Mouse (Mus musculus): ENCODE measurements at regions not wholly inside any gene's neighbourhood (a gene's known extent, or its start where the extent isn't known, plus 50 kb on each side); places are given as distances from the start of the nearest gene placed in this dataset.
A peak's percentile ranks its signal among the peaks of the same experiment; 100 is the strongest.

GRCm38 (mm10) chr6:75805223-75805622, 692.4 kb downstream of the Gm9008 start:
- 86% methylated on average over 4 of the region's 4 CpGs for WGBS
- H3K27ac ChIP-seq (replicated peaks), result no peak overlapping the region
- H3K36me3 ChIP-seq (replicated peaks), result no peaks in the 10 kb centered on the region

GRCm38 (mm10) chr6:75799993-75800392, 697.6 kb downstream of the Gm9008 start:
- H3K27ac ChIP-seq (replicated peaks), result no peak overlapping the region
- no peaks in the 10 kb centered on the region for H3K27me3 ChIP-seq (replicated peaks; ENCODE audit: low read depth, poor library complexity, severe bottlenecking)
- no peaks in the 10 kb centered on the region for H3K36me3 ChIP-seq (replicated peaks)
- 65% methylated on average over 3 of the region's 3 CpGs for WGBS
- no peaks in the 10 kb centered on the region for H3K9me3 ChIP-seq
- no peak overlapping the region for H3K4me3 ChIP-seq
- DNase-seq (ENCODE audit: low spot score), result no peak
- no peaks in the 10 kb centered on the region for H3K4me1 ChIP-seq

More at GRCm38 (mm10) chr6:75805223-75805622, 692.4 kb downstream of the Gm9008 start:
- no peaks in the 10 kb centered on the region for H3K27me3 ChIP-seq (replicated peaks; ENCODE audit: low read depth, poor library complexity, severe bottlenecking)
- H3K9me3 ChIP-seq, result no peaks in the 10 kb centered on the region
- no peaks in the 10 kb centered on the region for H3K4me1 ChIP-seq
- DNase-seq (ENCODE audit: low spot score), result no peak
- H3K4me3 ChIP-seq, result no peak overlapping the region

DNA sequence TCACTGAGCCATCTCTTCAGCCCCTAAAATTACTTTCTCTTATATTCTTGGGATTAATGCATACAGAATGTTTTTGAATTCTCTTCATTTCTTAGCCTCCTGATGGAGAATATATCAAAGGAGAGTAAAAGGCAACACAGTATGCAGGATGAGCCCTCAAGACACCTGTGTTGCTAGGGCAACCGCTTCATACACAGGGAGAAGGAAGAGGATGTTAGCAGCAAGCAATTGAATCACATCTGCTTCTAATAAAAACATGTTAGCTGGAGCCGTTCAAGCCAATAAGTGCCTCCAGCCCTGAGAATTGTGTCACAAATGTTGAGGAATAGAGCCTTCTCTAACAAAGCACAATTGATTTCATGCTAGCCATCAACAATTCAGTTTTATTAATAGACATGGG, 698.0 kb downstream of the Gm9008 start:
- no peaks in the 10 kb centered on the region for H3K9me3 ChIP-seq
- 48% methylated on average over 2 of the region's 2 CpGs for WGBS
- DNase-seq (ENCODE audit: low spot score), result peak; percentile 37
- no peaks in the 10 kb centered on the region for H3K4me1 ChIP-seq
- H3K4me3 ChIP-seq, result no peak overlapping the region
- no peak overlapping the region for H3K27ac ChIP-seq (replicated peaks)
- no peaks in the 10 kb centered on the region for H3K36me3 ChIP-seq (replicated peaks)
- H3K27me3 ChIP-seq (replicated peaks; ENCODE audit: low read depth, poor library complexity, severe bottlenecking), result no peaks in the 10 kb centered on the region

DNA sequence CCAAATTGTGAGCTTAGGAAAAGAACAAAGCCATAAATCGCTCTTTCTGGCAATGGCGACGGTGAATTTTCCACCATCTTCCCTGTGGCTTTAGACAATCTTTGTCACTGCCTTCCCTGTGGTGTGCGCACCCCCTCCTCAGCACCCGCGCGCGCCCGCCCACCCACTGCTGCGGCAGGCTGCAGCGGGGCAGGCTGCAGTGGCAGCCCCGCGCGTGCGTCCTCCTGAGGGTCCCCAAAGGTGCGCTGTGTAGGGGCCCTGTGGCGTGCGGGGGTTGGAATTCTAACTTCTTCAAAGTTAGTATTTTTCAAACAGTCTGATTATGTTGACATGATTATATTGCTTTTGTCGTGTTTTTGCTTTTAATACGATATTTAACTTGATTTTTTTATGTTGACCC, 714.9 kb downstream of the Gm9008 start:
- Histone ChIP-seq H3K27ac (replicated peaks) (no peak overlapping the region), H3K4me1 (no peaks in the 10 kb centered on the region), H3K36me3 (replicated peaks) (no peaks in the 10 kb centered on the region), H3K27me3 (replicated peaks; ENCODE audit: low read depth, poor library complexity, severe bottlenecking) (no peaks in the 10 kb centered on the region), H3K9me3 (no peaks in the 10 kb centered on the region), H3K4me3 (no peak overlapping the region)
- DNase-seq (ENCODE audit: low spot score), result no peak
- WGBS, result 60% methylated on average over 20 of the region's 20 CpGs

DNA sequence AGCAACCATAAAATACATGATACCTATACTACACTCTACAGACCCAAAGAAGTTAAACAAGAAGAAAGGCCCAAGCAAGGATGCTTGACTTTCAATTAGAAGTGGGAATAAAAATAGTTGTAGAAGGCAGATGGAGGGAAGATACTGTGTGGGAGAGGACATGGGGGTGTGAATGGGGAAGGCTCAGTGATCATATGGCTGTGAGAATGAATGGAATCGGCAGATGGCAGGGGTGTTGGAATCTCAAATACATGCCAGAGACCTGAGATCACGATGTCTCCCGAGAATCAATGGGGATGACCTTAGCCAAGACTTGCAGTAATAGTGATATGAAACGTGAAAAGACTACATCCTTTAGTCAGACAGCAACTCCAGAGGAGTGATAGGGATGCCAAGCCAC, 734.5 kb downstream of the Gm9008 start:
- Histone ChIP-seq H3K4me1 (no peaks in the 10 kb centered on the region), H3K27ac (replicated peaks) (no peak overlapping the region), H3K9me3 (no peaks in the 10 kb centered on the region), H3K27me3 (replicated peaks; ENCODE audit: low read depth, poor library complexity, severe bottlenecking) (no peaks in the 10 kb centered on the region), H3K4me3 (no peak overlapping the region), H3K36me3 (replicated peaks) (no peaks in the 10 kb centered on the region)
- DNase-seq (ENCODE audit: low spot score), result no peak
- WGBS, result 87% methylated on average over 4 of the region's 4 CpGs

- Histone ChIP-seq H3K27me3 (replicated peaks; ENCODE audit: low read depth, poor library complexity, severe bottlenecking) (no peaks in the 10 kb centered on the region), H3K27ac (replicated peaks) (no peak overlapping the region), H3K9me3 (no peaks in the 10 kb centered on the region), H3K4me1 (no peaks in the 10 kb centered on the region), H3K4me3 (no peak overlapping the region), H3K36me3 (replicated peaks) (no peaks in the 10 kb centered on the region)
- 74% methylated on average over 2 of the region's 2 CpGs for WGBS
- DNase-seq (ENCODE audit: low spot score), result no peak
Measured at GRCm38 (mm10) chr6:75756184-75756583, 741.4 kb downstream of the Gm9008 start.

Data from embryonic facial prominence, embryonic 10.5 days (tissue).